Mouse (Mus musculus) embryonic facial prominence, embryonic 11.5 days (tissue): Measurements from ENCODE around the gene Colq. TPM values are rescaled to one million over a fixed set of nuclear protein-coding genes. Genes with fewer than 3 reads are reported as not detected.

Source experiments
- ATAC-seq: fragments of 200-750 bp; cut with Nextera tagmentation; replicated peaks from 2 replicates; pipeline ENCODE4 v1.8.0; 2017; ENCODE audit warnings: low read depth; ENCODE audit not compliant: insufficient number of reproducible peaks, low FRiP score, low TSS enrichment
- DNase-seq: peaks from one replicate; pipeline ENCODE4 v3.0.0-alpha.2; 2015; ENCODE audit warnings: low spot score
- H3K27ac ChIP-seq: fragments of 300-500 bp; sonication (generic); replicated peaks from 2 replicates; pipeline ENCODE4 v1.5.1; 2014; ENCODE audit warnings: mild to moderate bottlenecking, low read depth, low read length, control low read depth
- H3K27me3 ChIP-seq: fragments of 300-500 bp; sonication (generic); 2 replicates; pipeline ENCODE4 v1.6.1; 2014; ENCODE audit warnings: mild to moderate bottlenecking, low read length, moderate library complexity, mixed read lengths; ENCODE audit not compliant: control insufficient read depth, insufficient read depth
- H3K36me3 ChIP-seq: fragments of 300-500 bp; sonication (generic); replicated peaks from 2 replicates; pipeline ENCODE4 v1.6.1; 2014; ENCODE audit warnings: low read depth, mild to moderate bottlenecking, low read length, moderate library complexity, mixed read lengths; ENCODE audit not compliant: control insufficient read depth, insufficient read depth
- H3K4me1 ChIP-seq: fragments of 300-500 bp; sonication (generic); 2 replicates; pipeline ENCODE4 v1.6.1; 2014; ENCODE audit warnings: low read length, mixed read lengths; ENCODE audit not compliant: control insufficient read depth, insufficient read depth
- H3K4me2 ChIP-seq: fragments of 300-500 bp; sonication (generic); 2 replicates; pipeline ENCODE4 v1.6.1; 2014; ENCODE audit warnings: low read depth, mild to moderate bottlenecking, control low read depth, low read length, moderate library complexity
- H3K4me3 ChIP-seq: fragments of 300-500 bp; sonication (generic); 2 replicates; pipeline ENCODE4 v1.5.1; 2014; ENCODE audit warnings: low read depth, low read length, control low read depth
- H3K9ac ChIP-seq: fragments of 300-500 bp; sonication (generic); replicated peaks from 2 replicates; pipeline ENCODE4 v1.6.1; 2014; ENCODE audit warnings: mild to moderate bottlenecking, control low read depth, low read length
- H3K9me3 ChIP-seq: fragments of 300-500 bp; sonication (generic); replicated peaks from 2 replicates; pipeline ENCODE4 v1.6.1; 2016; ENCODE audit warnings: mild to moderate bottlenecking, low read length, inconsistent platforms, mixed read lengths; ENCODE audit not compliant: control insufficient read depth
- WGBS: fragments of 180-500 bp; shearing (Covaris S2); extraction: QIAGEN DNeasy Blood & Tissue Kit; methylation state at CpG from one replicate; pipeline ENCODE4 v1.1.7; 2014; 5-methylcytosine and 5-hydroxymethylcytosine counted together
- polyA plus RNA-seq: library from polyadenylated mRNA; unstranded; fragments of >200 nt; fragmentation: Nextera tagmentation; extraction: Ambion mirVana; gene quantifications from 2 replicates; pipeline ENCODE4 v1.2.1, GENCODE M21; 2014

The Colq gene
- polyA plus RNA-seq, 1 experiment from 2014 or later = 0.86 TPM

GRCm38 (mm10) chr14:31572561-31573175, 18.5 kb downstream of the Colq start:
- H3K36me3 ChIP-seq = no peaks in the 10 kb centered on the region
- H3K4me3 ChIP-seq = no peak overlapping the region
- H3K4me2 ChIP-seq = no peak overlapping the region
- DNase-seq = no peak
- H3K9ac ChIP-seq = no peak overlapping the region
- no peak overlapping the region for H3K27ac ChIP-seq
- H3K9me3 ChIP-seq = no peaks in the 10 kb centered on the region
- WGBS = 85% methylated on average over 9 of the region's 9 CpGs
- ATAC-seq = no peak
- H3K4me1 ChIP-seq = peaks cover 7% of the 10 kb centered on the region
- no peaks in the 10 kb centered on the region for H3K27me3 ChIP-seq

- H3K4me3 ChIP-seq = no peak overlapping the region
- no peak overlapping the region for H3K9ac ChIP-seq
- 92% methylated on average over 5 of the region's 5 CpGs for WGBS
- H3K27me3 ChIP-seq = no peaks in the 10 kb centered on the region
- no peak overlapping the region for H3K27ac ChIP-seq
- no peaks in the 10 kb centered on the region for H3K9me3 ChIP-seq
- ATAC-seq = no peak
- no peak for DNase-seq
- no peak overlapping the region for H3K4me2 ChIP-seq
- no peaks in the 10 kb centered on the region for H3K36me3 ChIP-seq
- peaks cover 5% of the 10 kb centered on the region for H3K4me1 ChIP-seq
Observed at GRCm38 (mm10) chr14:31571419-31571818, 19.7 kb downstream of the Colq start.

GRCm38 (mm10) chr14:31570131-31570951, 20.8 kb downstream of the Colq start:
- 82% methylated on average over 6 of the region's 6 CpGs for WGBS
- DNase-seq (no peak), ATAC-seq (no peak)
- H3K9me3 ChIP-seq = no peaks in the 10 kb centered on the region
- no peak overlapping the region for H3K9ac ChIP-seq
- no peaks in the 10 kb centered on the region for H3K27me3 ChIP-seq
- H3K36me3 ChIP-seq = no peaks in the 10 kb centered on the region
- H3K4me2 ChIP-seq = no peak overlapping the region
- H3K4me3 ChIP-seq = no peak overlapping the region
- H3K4me1 ChIP-seq = 0 out of 2 replicates have a peak, but pooled peaks cover 2% of the 10 kb centered on the region
- no peak overlapping the region for H3K27ac ChIP-seq

- peaks cover 3% of the 10 kb centered on the region; the same call in 1 of the 2 replicates for H3K4me1 ChIP-seq
- DNase-seq = no peak
- H3K4me3 ChIP-seq = no peak overlapping the region
- H3K27me3 ChIP-seq = no peaks in the 10 kb centered on the region
- no peaks in the 10 kb centered on the region for H3K36me3 ChIP-seq
- H3K27ac ChIP-seq = no peak overlapping the region
- H3K9ac ChIP-seq = no peak overlapping the region
- 75% methylated on average over 7 of the region's 7 CpGs for WGBS
- no peaks in the 10 kb centered on the region for H3K9me3 ChIP-seq
- ATAC-seq = no peak
- no peak overlapping the region for H3K4me2 ChIP-seq
Observed at GRCm38 (mm10) chr14:31569151-31569631, 22.0 kb downstream of the Colq start.

- Histone ChIP-seq H3K36me3 (no peaks in the 10 kb centered on the region), H3K4me1 (peaks cover 3% of the 10 kb centered on the region; the same call in 1 of the 2 replicates), H3K9me3 (no peaks in the 10 kb centered on the region), H3K4me2 (no peak overlapping the region), H3K27me3 (no peaks in the 10 kb centered on the region), H3K9ac (no peak overlapping the region), H3K4me3 (no peak overlapping the region), H3K27ac (no peak overlapping the region)
- ATAC-seq (no peak), DNase-seq (no peak)
- 58% methylated on average over 9 of the region's 9 CpGs for WGBS
Observed at GRCm38 (mm10) chr14:31565478-31566212, 25.5 kb downstream of the Colq start.

GRCm38 (mm10) chr14:31564452-31565179, 26.5 kb downstream of the Colq start:
- no peaks in the 10 kb centered on the region for H3K9me3 ChIP-seq
- H3K4me3 ChIP-seq = no peak overlapping the region
- no peaks in the 10 kb centered on the region for H3K36me3 ChIP-seq
- H3K9ac ChIP-seq = no peak overlapping the region
- H3K4me2 ChIP-seq = no peak overlapping the region
- 14% methylated on average over 6 of the region's 6 CpGs for WGBS
- DNase-seq (peak; percentile 59), ATAC-seq (no peak)
- H3K4me1 ChIP-seq = peaks cover 3% of the 10 kb centered on the region; the same call in 1 of the 2 replicates
- H3K27me3 ChIP-seq = no peaks in the 10 kb centered on the region
- H3K27ac ChIP-seq = 0 out of 2 replicates have a peak overlapping the region, but pooled peaks have one; percentile 16

GRCm38 (mm10) chr14:31560886-31561285, 30.3 kb downstream of the Colq start:
- no peak overlapping the region for H3K27ac ChIP-seq
- WGBS = 58% methylated on average over 5 of the region's 5 CpGs
- H3K4me3 ChIP-seq = no peak overlapping the region
- DNase-seq = no peak
- no peaks in the 10 kb centered on the region for H3K27me3 ChIP-seq
- H3K9ac ChIP-seq = no peak overlapping the region
- no peaks in the 10 kb centered on the region for H3K36me3 ChIP-seq
- no peak overlapping the region for H3K4me2 ChIP-seq
- H3K9me3 ChIP-seq = no peaks in the 10 kb centered on the region
- peaks cover 3% of the 10 kb centered on the region; the same call in 1 of the 2 replicates for H3K4me1 ChIP-seq
- ATAC-seq = no peak
